Mouse (Mus musculus): Measurements from ENCODE around the gene Lpp. TPM values are rescaled to one million over a fixed set of nuclear protein-coding genes. Genes with fewer than 3 reads are reported as not detected.
A peak's percentile ranks its signal among the peaks of the same experiment; 100 is the strongest.

The Lpp gene
- polyA plus RNA-seq, 1 experiment: 0.09 TPM

DNA sequence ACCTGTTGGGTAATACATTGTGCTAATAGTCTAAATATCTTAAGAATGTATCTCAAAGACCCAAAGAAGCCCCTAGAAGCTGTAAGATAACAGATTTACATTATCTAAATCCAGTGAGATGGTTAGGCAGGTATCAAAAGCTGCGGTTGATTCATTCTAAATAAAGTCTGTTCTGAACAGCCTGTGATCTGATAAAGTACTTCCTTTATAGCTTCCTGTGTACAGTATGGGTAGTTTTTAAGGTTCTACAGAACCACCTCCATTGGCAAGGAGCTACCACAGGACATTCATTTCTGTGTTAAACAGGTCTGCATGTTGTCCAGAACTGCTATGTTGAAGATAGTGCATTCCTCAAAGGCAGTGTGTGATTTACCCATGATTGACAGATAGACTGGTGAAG is 554.2 kb downstream of the Lpp start:
- no peak for TF ChIP-seq GATA1 (IDR thresholded peaks at IDR 0.05; ENCODE audit: borderline replicate concordance, low read length)
- TF ChIP-seq FLI1 (IDR thresholded peaks at IDR 0.05; ENCODE audit: low read length): no peak
- H3K9me3 ChIP-seq: no peaks in the 10 kb centered on the region
- H3K27me3 ChIP-seq (replicated peaks): peaks cover 1% of the 10 kb centered on the region
- H3K36me3 ChIP-seq (replicated peaks; ENCODE audit: low read length): no peaks in the 10 kb centered on the region
- no peak overlapping the region for H3K4me3 ChIP-seq (replicated peaks)
- peaks cover 24% of the 10 kb centered on the region for H3K4me1 ChIP-seq

DNA sequence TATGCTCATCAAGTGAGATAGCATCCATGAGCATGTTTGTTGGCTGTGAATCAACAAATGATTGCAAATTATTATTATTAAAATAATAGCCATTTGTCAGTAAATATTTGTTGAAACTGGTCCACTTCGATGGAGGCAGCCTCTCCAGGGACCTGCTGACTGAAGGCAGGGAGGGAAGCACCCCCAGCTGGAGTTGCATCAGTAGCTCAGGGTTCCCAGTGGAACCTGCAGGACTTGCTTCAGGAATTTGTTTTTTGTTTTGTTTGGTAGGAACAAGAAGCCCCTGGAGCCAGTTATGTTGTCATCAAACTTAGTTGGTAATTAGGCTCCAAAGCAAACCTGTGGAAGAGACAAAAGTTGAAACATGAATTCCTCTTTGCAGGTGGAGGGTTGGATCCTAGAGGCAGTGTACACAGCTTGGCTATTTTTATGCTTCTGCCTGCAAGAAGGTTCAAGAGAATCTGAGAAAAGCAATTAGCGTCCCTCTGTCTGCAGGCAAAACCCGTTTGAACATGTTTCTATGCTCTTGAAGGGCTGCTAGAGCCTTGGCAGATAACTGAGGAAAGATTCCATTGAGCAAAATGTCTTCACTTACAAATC is 554.9 kb downstream of the Lpp start:
- Histone ChIP-seq H3K4me1 (peaks cover 30% of the 10 kb centered on the region), H3K4me3 (replicated peaks) (no peak overlapping the region), H3K36me3 (replicated peaks; ENCODE audit: low read length) (no peaks in the 10 kb centered on the region), H3K27me3 (replicated peaks) (peaks cover 1% of the 10 kb centered on the region), H3K9me3 (no peaks in the 10 kb centered on the region)
- TF ChIP-seq FLI1 (IDR thresholded peaks at IDR 0.05; ENCODE audit: low read length): no peak
- TF ChIP-seq GATA1 (IDR thresholded peaks at IDR 0.05; ENCODE audit: borderline replicate concordance, low read length): no peak

DNA sequence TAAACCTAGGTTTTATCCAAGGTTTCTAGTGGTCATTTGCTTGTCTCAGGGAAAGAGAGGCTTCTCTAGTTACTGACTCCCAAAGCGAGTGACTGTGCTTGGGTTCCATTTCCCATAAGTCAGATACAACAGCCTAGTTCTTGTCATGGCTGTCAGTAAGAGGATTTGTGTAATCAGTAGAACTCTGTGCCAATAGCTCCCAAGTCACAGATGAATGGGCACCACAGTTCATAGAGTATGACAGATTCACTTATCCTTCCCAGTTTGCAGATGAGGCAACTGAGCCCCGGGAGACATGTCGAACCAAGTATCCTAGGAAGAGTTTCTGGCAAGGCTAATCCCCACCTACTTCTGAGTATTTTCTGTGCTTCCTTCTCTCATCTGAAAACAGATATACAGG is 556.0 kb downstream of the Lpp start:
- H3K4me1 ChIP-seq: peaks cover 22% of the 10 kb centered on the region
- peaks cover 1% of the 10 kb centered on the region for H3K27me3 ChIP-seq (replicated peaks)
- TF ChIP-seq GATA1 (IDR thresholded peaks at IDR 0.05; ENCODE audit: borderline replicate concordance, low read length) (no peak), FLI1 (IDR thresholded peaks at IDR 0.05; ENCODE audit: low read length) (no peak)
- H3K36me3 ChIP-seq (replicated peaks; ENCODE audit: low read length): no peaks in the 10 kb centered on the region
- H3K9me3 ChIP-seq: no peaks in the 10 kb centered on the region
- H3K4me3 ChIP-seq (replicated peaks): no peak overlapping the region

DNA sequence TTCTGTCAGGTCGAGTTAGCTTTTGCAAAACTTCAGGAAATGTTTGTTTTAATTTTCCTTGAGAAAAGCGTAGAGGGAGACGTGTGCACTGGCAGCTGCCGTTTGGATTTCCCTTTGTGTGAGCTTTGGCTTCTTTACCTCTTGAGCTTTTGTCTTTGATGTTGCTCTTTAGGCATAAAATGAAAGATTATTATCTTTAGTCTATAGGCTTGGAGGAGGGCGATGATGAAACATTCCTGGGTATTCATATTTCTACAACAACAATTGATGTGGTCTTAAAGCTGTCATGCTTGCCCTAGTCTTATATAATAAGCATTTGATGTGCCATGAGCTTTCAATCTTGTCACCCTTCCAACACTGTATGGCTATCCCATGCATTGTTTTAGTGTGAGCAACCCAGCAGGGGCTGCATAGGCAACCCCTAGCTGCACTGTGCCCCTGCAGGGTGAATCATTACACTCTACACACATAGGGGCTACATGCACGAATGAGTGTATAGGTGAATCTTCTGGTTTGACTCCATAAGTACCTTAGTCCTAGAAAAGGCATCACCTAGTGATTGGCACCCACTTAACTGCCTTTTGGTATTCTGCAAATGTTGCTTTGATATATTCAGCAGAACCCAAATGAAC is 556.9 kb downstream of the Lpp start:
- H3K27me3 ChIP-seq (replicated peaks): peaks cover 1% of the 10 kb centered on the region
- H3K36me3 ChIP-seq (replicated peaks; ENCODE audit: low read length): no peaks in the 10 kb centered on the region
- H3K9me3 ChIP-seq: no peaks in the 10 kb centered on the region
- H3K4me3 ChIP-seq (replicated peaks): no peak overlapping the region
- H3K4me1 ChIP-seq: peaks cover 14% of the 10 kb centered on the region
- TF ChIP-seq FLI1 (IDR thresholded peaks at IDR 0.05; ENCODE audit: low read length) (no peak), GATA1 (IDR thresholded peaks at IDR 0.05; ENCODE audit: borderline replicate concordance, low read length) (no peak)

DNA sequence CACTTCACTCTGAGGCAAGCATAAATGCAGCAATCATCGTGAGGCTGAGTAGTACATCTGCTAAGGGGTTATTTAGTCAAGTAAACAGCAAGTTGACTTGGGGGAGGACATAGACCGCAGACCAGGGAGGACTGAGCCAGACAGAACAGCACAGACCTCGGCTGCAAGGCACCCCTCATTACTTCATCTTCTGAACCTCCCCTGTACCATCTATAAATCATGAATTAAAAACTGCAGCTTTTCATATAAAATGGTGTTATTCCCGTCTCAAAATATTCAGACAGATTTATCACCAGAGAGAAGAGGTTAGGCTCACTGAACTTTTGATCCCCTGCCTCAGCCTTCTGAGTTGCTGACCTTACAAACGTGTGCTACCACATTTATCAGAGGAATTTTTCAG is 558.6 kb downstream of the Lpp start:
- H3K4me3 ChIP-seq (replicated peaks): no peak overlapping the region
- H3K36me3 ChIP-seq (replicated peaks; ENCODE audit: low read length): peaks cover 4% of the 10 kb centered on the region
- peaks cover 1% of the 10 kb centered on the region for H3K27me3 ChIP-seq (replicated peaks)
- no peak for TF ChIP-seq FLI1 (IDR thresholded peaks at IDR 0.05; ENCODE audit: low read length)
- no peak for TF ChIP-seq GATA1 (IDR thresholded peaks at IDR 0.05; ENCODE audit: borderline replicate concordance, low read length)
- H3K4me1 ChIP-seq: peaks cover 13% of the 10 kb centered on the region
- H3K9me3 ChIP-seq: peaks cover 10% of the 10 kb centered on the region

DNA sequence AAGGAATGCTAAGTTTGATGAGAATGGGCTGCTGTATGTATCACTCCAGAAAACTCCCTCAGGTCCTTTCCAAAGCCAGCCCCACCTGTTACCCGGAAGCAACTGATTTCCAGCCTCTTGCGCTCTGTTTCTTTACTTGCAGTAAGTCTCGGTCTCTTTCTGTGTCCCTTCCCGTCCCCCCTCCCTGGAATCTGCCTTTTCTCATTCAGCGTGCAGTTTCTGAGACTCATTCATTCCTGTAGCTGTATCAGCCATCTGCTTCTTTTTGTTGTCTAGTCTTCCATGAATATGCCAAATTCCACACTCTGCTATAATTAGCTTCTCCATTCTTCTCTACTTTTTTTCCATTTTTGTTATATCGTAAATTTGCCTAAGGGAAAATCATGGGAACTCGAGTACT is 561.7 kb downstream of the Lpp start:
- TF ChIP-seq GATA1 (IDR thresholded peaks at IDR 0.05; ENCODE audit: borderline replicate concordance, low read length) (no peak), FLI1 (IDR thresholded peaks at IDR 0.05; ENCODE audit: low read length) (no peak)

DNA sequence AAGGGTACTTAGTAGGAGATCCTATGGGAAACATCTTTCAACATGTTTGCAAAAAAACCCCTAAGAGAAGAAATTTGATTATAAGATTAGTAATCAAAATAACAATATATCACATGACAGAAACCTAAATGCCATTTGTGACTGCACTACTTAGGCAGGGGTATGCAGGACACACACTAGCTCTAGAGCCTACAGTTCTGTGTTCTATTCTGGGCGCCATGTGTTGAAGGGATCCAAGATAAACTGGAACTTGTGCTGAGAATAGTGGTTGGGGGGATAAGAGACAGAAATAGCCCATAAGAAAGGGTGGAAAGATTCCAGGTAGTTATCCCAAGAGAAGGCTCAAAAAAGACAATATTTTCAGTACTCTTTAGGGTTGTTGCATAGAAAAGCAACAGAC is 565.4 kb downstream of the Lpp start:
- Histone ChIP-seq H3K36me3 (replicated peaks; ENCODE audit: low read length) (peaks cover 10% of the 10 kb centered on the region), H3K9me3 (peaks cover 17% of the 10 kb centered on the region), H3K4me3 (replicated peaks) (no peak overlapping the region), H3K27me3 (replicated peaks) (peaks cover 8% of the 10 kb centered on the region), H3K4me1 (peaks cover 23% of the 10 kb centered on the region)
- no peak for TF ChIP-seq FLI1 (IDR thresholded peaks at IDR 0.05; ENCODE audit: low read length)
- no peak for TF ChIP-seq GATA1 (IDR thresholded peaks at IDR 0.05; ENCODE audit: borderline replicate concordance, low read length)

More for the DNA sequence above, 561.7 kb downstream of the Lpp start:
- H3K27me3 ChIP-seq (replicated peaks): peaks cover 1% of the 10 kb centered on the region
- no peak overlapping the region for H3K4me3 ChIP-seq (replicated peaks)
- H3K9me3 ChIP-seq: peaks cover 17% of the 10 kb centered on the region
- peaks cover 10% of the 10 kb centered on the region for H3K36me3 ChIP-seq (replicated peaks; ENCODE audit: low read length)
- H3K4me1 ChIP-seq: peaks cover 24% of the 10 kb centered on the region

DNA sequence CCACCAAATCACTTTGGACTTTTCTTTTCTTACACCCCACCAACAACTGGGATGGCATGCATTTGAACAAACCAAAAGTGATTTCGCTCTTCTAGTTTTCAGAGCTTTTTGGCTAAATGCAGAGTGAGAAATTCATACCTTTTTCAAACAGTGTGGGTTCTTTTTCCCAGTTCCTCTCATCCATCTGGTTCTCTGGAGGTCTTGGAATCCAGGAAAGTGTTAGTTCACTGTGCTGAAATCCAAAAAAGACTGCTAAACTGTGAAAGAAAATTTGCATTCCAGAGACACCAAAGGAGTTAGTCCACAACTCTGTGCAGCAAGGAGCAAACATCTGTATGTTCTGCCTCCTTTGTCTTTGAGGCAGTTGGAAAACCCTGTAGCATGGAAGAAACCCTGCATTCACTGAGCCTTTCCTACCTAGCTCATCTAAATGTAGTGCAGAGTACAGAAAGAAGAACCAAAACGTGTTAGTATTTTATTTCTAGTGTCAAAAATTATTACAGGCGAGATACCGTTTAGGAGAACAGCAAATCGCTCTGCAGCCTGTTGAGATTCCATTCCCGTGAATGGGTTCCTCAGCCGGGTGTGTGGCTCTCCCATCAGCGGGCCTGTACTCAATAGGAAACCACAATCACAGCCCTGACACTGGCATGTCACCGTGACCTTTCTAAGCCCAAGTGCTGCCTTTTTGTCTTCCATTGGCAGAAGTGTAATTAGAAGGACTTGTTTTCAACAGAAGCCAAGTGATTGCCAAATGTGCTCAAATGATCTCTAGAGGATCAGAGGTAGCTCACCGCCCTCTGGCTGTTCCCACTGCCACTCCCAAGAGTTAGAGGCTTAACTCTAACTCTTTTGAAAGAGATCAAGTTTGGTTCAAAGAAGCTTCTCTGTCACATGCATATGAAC is 567.8 kb downstream of the Lpp start:
- H3K4me1 ChIP-seq: peaks cover 40% of the 10 kb centered on the region
- no peak for TF ChIP-seq FLI1 (IDR thresholded peaks at IDR 0.05; ENCODE audit: low read length)
- no peak overlapping the region for H3K4me3 ChIP-seq (replicated peaks)
- H3K36me3 ChIP-seq (replicated peaks; ENCODE audit: low read length): peaks cover 10% of the 10 kb centered on the region
- peaks cover 8% of the 10 kb centered on the region for H3K27me3 ChIP-seq (replicated peaks)
- H3K9me3 ChIP-seq: peaks cover 14% of the 10 kb centered on the region

DNA sequence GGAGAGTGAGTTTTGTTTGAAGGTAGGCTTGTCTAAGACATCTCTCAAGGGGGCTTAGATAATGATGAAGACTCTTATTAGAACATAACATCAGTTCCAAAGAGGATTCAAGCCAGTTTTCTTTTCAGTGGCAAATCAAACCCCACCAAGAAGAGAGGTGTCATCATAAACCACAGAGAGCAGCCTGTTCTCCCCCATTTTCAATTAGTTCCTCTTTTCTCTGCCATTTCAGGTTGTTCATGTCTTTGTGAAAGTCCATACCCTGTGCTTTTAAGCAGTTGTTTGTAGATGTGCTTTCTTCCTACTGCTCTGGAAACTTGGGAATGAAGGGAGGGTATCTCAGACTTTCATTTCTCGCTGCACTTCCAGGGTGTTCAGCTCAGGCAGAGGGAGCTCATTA is 571.0 kb downstream of the Lpp start:
- Histone ChIP-seq H3K4me1 (peaks cover 31% of the 10 kb centered on the region), H3K4me3 (replicated peaks) (no peak overlapping the region), H3K27me3 (replicated peaks) (peaks cover 8% of the 10 kb centered on the region), H3K36me3 (replicated peaks; ENCODE audit: low read length) (no peaks in the 10 kb centered on the region), H3K9me3 (no peaks in the 10 kb centered on the region)
- no peak for TF ChIP-seq FLI1 (IDR thresholded peaks at IDR 0.05; ENCODE audit: low read length)
- TF ChIP-seq GATA1 (IDR thresholded peaks at IDR 0.05; ENCODE audit: borderline replicate concordance, low read length): no peak

DNA sequence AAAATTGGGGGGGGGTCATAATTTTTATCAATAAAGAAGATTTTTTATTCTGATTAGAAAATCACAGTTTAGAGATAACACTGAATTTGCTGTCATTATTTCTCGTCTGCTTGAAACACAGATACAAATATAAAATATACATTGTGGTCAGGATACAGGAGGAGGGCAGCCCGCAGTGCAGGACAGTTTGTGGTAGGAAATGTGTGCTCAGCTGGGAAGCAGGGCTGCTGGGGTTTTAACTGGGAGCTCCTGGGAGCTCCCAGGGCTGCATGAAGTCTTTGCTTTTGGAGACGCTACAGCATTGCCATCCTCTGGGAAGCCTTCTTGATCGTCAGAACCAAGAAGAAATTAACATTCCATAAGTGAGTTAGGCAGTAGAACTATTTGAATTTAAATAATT is 571.8 kb downstream of the Lpp start:
- TF ChIP-seq GATA1 (IDR thresholded peaks at IDR 0.05; ENCODE audit: borderline replicate concordance, low read length) (no peak), FLI1 (IDR thresholded peaks at IDR 0.05; ENCODE audit: low read length) (no peak)
- peaks cover 8% of the 10 kb centered on the region for H3K27me3 ChIP-seq (replicated peaks)

More for the DNA sequence above, 571.8 kb downstream of the Lpp start:
- no peaks in the 10 kb centered on the region for H3K36me3 ChIP-seq (replicated peaks; ENCODE audit: low read length)
- peak overlapping the region; percentile 30 for H3K4me3 ChIP-seq (replicated peaks)
- H3K9me3 ChIP-seq: no peaks in the 10 kb centered on the region
- peaks cover 28% of the 10 kb centered on the region for H3K4me1 ChIP-seq

Data from megakaryocyte, embryonic 14.5 days (primary cell).